Mouse (Mus musculus): Measurements from ENCODE around the gene Abl2.

GRCm38 (mm10) chr1:156635148-156635547, 76.6 kb downstream of the Abl2 start:
- TF ChIP-seq CTCF (IDR thresholded peaks at IDR 0.05), result no peak
- no peak for TF ChIP-seq POLR2A (IDR thresholded peaks at IDR 0.05; ENCODE audit: insufficient read depth, low read depth, low read length)
- TF ChIP-seq EP300 (IDR thresholded peaks at IDR 0.05; ENCODE audit: insufficient read depth, low read depth, low read length), result no peak

Measured in heart, adult 2 months (tissue).